Mouse (Mus musculus): ENCODE results near the gene Smpd2. TPM values are rescaled to one million over a fixed set of nuclear protein-coding genes. Genes with fewer than 3 reads are reported as not detected.

Smpd2 gene
- total and polyA plus RNA-seq, 3 experiments, result 8.9 to 15.4 (median 11.3) TPM

DNA sequence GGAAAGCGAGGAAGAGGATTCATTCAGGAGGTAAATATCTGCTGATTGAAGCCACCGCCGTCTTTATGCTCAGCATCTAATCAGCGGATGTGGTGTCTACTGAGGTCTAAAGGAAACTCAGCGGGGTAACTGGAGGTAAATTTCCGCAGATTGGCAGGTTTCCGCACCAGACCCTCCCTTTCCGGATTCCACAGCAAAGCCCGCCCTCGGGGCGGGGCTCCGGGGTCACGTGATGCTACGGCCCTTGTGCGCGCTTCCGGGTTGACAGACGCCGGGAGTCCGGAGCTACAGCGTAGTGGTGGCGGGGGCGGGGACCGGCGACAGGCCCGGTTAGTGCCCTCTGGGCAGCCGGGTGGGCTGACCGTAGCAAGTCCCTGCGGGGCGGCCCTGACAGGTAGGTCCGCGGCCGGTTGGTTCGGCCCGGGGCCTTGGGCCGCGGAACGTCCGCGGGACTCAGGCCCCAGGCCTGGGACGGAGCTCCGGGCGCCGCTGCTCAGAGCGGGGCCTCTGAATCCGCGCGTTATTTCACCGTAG is 40.0 kb downstream of the Smpd2 start, which contains the start of gene Zbtb24:
Zbtb24 (plus strand) TSS at position 247 of the 534 bp plus-strand sequence.
- Histone ChIP-seq H3K9ac (ENCODE audit: insufficient read depth, low read depth) (peak within 1 kb of the TSS; percentile 95), H3K9me3 (replicated peaks; ENCODE audit: low read length) (no peaks in the 10 kb centered on the region), H3K4me2 (ENCODE audit: insufficient read depth, low read depth, poor library complexity, severe bottlenecking) (peak within 1 kb of the TSS; percentile 92), H3K27me3 (replicated peaks) (no peaks in the 10 kb centered on the region), H3K4me3 (replicated peaks in 1 of 3; ENCODE audit: low read depth in 2 of 3, low read length in 2 of 3, poor library complexity in 1 of 3) (peak within 1 kb of the TSS; percentile 85 to 90 (median 88)), H3K79me2 (replicated peaks; ENCODE audit: control insufficient read depth, extremely low read depth, insufficient read depth, poor library complexity, severe bottlenecking) (peaks cover 23% of the 10 kb centered on the region), H3K4me1 (ENCODE audit: control insufficient read depth in 1 of 2, insufficient read depth in 2 of 2) (peaks cover 14 to 38% of the 10 kb centered on the region in 2 experiments), H3K36me3 (replicated peaks in 1 of 2; ENCODE audit: control insufficient read depth in 1 of 2, insufficient read depth in 1 of 2, low read length in 1 of 2) (peaks cover 20 to 38% of the 10 kb centered on the region in 2 experiments), H3K27ac (ENCODE audit: insufficient read depth, low read depth) (peak within 1 kb of the TSS; percentile 29; the same call in 1 of the 2 replicates)
- TF ChIP-seq JUND (conservative IDR thresholded peaks at IDR 0.05; ENCODE audit: low read depth, low read length) (no peak), BHLHE40 (IDR thresholded peaks at IDR 0.05; ENCODE audit: low read depth, low read length) (peak; percentile 84), MAX (IDR thresholded peaks at IDR 0.05; ENCODE audit: low read length) (peak; percentile 98), MAZ (IDR thresholded peaks at IDR 0.05; ENCODE audit: low read depth, low read length) (peak; percentile 87), CHD1 (IDR thresholded peaks at IDR 0.05; ENCODE audit: low read depth, low read length) (0 out of 2 replicates have a peak, but pooled peaks have one; percentile 30), MYC (IDR thresholded peaks at IDR 0.05; ENCODE audit: low read depth, low read length) (peak; percentile 47; the same call in 1 of the 2 replicates), GABPA (IDR thresholded peaks at IDR 0.05; ENCODE audit: insufficient replicate concordance, low read depth, low read length) (no peak), NRF1 (IDR thresholded peaks at IDR 0.05; ENCODE audit: low read depth, low read length) (peak; percentile 37; the same call in 1 of the 2 replicates), KAT2A (IDR thresholded peaks at IDR 0.05; ENCODE audit: insufficient replicate concordance, low read length) (peak; percentile 82), ZMIZ1 (IDR thresholded peaks at IDR 0.05; ENCODE audit: low read depth, low read length) (peak; percentile 97), HCFC1 (IDR thresholded peaks at IDR 0.05; ENCODE audit: low read depth, low read length) (peak; percentile 83), POLR2AphosphoS2 (IDR thresholded peaks at IDR 0.05; ENCODE audit: low read depth, low read length) (peak; percentile 95), MEF2A (IDR thresholded peaks at IDR 0.05; ENCODE audit: borderline replicate concordance, low read depth, low read length) (peak; percentile 47; the same call in 1 of the 2 replicates), POLR2A (IDR thresholded peaks at IDR 0.05; ENCODE audit: low read depth, low read length) (peak; percentile 98), IRF4 (IDR thresholded peaks at IDR 0.05; ENCODE audit: low read depth, low read length) (peak; percentile 53; the same call in 1 of the 2 replicates), UBTF (IDR thresholded peaks at IDR 0.05; ENCODE audit: low read depth, low read length) (peak; percentile 66; the same call in 1 of the 2 replicates), ZNF384 (IDR thresholded peaks at IDR 0.05; ENCODE audit: low read depth, low read length) (no peak), EP300 (IDR thresholded peaks at IDR 0.05; ENCODE audit: low read length) (no peak), ELF1 (IDR thresholded peaks at IDR 0.05; ENCODE audit: low read depth, low read length) (peak; percentile 100), ZKSCAN1 (IDR thresholded peaks at IDR 0.05; ENCODE audit: borderline replicate concordance, low read depth, low read length) (no peak), CHD2 (IDR thresholded peaks at IDR 0.05; ENCODE audit: low read length) (peak; percentile 48), USF1 (IDR thresholded peaks at IDR 0.05; ENCODE audit: low read depth, low read length) (peak; percentile 100), ETS1 (conservative IDR thresholded peaks at IDR 0.05; ENCODE audit: low read depth, low read length) (0 out of 2 replicates have a peak, but pooled peaks have one; percentile 10), TCF12 (IDR thresholded peaks at IDR 0.05; ENCODE audit: low read depth, low read length) (peak; percentile 90), E2F4 (IDR thresholded peaks at IDR 0.05; ENCODE audit: insufficient replicate concordance, low read depth, low read length) (peak; percentile 77; the same call in 1 of the 2 replicates), CTCF (conservative IDR thresholded peaks at IDR 0.05 in 1 of 2, IDR thresholded peaks at IDR 0.05 in 1 of 2; ENCODE audit: low read depth in 2 of 2, low read length in 2 of 2) (no peak), MAFK (IDR thresholded peaks at IDR 0.05; ENCODE audit: insufficient replicate concordance, low read length) (0 out of 2 replicates have a peak, but pooled peaks have one; percentile 30), PAX5 (IDR thresholded peaks at IDR 0.05; ENCODE audit: low read length) (no peak), RCOR1 (conservative IDR thresholded peaks at IDR 0.05; ENCODE audit: low read depth, low read length) (peak; percentile 82; the same call in 1 of the 2 replicates), NELFE (IDR thresholded peaks at IDR 0.05; ENCODE audit: low read depth, low read length) (peak; percentile 98), MXI1 (IDR thresholded peaks at IDR 0.05; ENCODE audit: low read depth, low read length) (peak; percentile 77; the same call in 1 of the 2 replicates), USF2 (conservative IDR thresholded peaks at IDR 0.05; ENCODE audit: low read depth, low read length) (peak; percentile 98), ZC3H11A (IDR thresholded peaks at IDR 0.05; ENCODE audit: low read depth, low read length) (no peak), RAD21 (IDR thresholded peaks at IDR 0.05; ENCODE audit: low read depth, low read length) (no peak), JUN (IDR thresholded peaks at IDR 0.05; ENCODE audit: insufficient read depth, low read depth, low read length) (no peak), SIN3A (IDR thresholded peaks at IDR 0.05; ENCODE audit: low read length) (peak; percentile 97), SMC3 (IDR thresholded peaks at IDR 0.05; ENCODE audit: low read depth, low read length) (no peak), TBP (conservative IDR thresholded peaks at IDR 0.05; ENCODE audit: low read depth, low read length) (peak; percentile 95)
- dilution Hi-C loops (cut with MboI; ENCODE audit: extremely low pct_ligation_motif_present, extremely low pct_unique_long_range_greater_than_20kb, low sequenced_read_pairs) (no loop called here), in situ Hi-C loops (cut with MboI; ENCODE audit: low pct_ligation_motif_present, low pct_unique_long_range_greater_than_20kb, low sequenced_read_pairs) (no loop called here)
- DNase-seq (ENCODE audit: extremely low read depth), result peak; percentile 97

All from CH12.LX (cell line).